Mouse (Mus musculus) heart, postnatal 0 days (tissue): ENCODE data around the gene Tti1.

Experiments used
- CTCF ChIP-seq: IDR thresholded peaks from 2 replicates; pipeline ENCODE4 v1.5.1; 2016; ENCODE audit warnings: antibody characterized with exemption, control low read depth, low read depth
- EP300 ChIP-seq: IDR thresholded peaks from 2 replicates; pipeline ENCODE4 v1.6.1; 2016; ENCODE audit warnings: antibody characterized with exemption, low read depth

DNA sequence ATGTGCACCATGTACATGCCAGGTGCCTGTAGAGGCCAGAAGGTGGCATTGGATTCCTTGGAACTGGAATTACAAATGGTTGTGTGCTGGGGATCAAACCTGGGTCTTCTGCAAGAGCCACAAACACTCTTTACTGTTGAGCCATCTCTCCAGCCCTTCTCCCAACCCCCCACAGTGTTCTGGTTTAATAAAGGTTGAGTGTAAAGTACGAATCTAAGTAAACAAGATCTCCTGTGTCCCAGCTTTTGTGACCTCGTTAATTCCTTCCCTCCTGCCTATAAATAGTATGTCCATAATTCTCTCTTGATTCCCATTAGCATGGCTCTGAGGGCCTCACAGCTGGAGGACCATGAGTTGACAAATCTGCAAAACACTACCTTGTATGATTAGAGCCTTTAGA is 49.7 kb upstream of the Tti1 start:
- TF ChIP-seq CTCF (no peak), EP300 (no peak)
